Mouse (Mus musculus): ENCODE measurements at regions not wholly inside any gene's neighbourhood (a gene's known extent, or its start where the extent isn't known, plus 50 kb on each side); places are given as distances from the start of the nearest gene placed in this dataset.

DNA sequence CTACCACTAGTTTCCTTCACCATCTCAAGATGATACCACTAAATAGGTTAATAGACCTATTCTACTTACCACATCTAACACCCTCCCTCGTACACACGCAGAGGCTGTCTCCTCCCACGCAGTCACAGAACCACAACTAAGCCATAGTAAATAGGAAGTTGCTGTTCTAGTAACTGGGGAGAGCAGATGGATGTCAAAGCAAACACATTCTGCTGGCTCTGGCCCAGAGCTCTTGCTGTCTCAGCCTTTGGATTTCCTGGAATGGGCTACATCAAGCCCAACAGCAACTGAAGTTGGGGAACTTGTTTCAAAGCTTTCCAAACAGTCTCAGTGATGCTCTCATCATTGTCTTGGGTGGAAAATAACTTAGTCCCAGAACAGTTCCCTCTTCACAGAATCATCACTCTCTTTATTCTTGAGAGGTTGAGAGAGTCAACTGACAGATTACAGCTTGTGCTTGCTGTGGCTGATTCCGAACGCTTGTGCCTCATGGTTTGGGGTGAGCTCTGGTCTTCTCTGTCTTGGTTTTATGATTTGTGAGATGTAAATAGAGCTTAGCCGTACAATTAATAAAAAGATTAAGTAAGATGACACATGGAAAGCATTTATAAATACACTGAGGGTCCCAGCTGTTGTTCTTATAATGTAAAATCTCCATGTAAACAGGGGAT lies 538.5 kb upstream of the Klf4 start:
- no peak for DNase-seq (ENCODE audit: extremely low spot score)

- no peak for DNase-seq (ENCODE audit: extremely low spot score)
These were observed 536.6 kb upstream of the Klf4 start for GRCm38 (mm10) chr4:56068859-56069258.

DNA sequence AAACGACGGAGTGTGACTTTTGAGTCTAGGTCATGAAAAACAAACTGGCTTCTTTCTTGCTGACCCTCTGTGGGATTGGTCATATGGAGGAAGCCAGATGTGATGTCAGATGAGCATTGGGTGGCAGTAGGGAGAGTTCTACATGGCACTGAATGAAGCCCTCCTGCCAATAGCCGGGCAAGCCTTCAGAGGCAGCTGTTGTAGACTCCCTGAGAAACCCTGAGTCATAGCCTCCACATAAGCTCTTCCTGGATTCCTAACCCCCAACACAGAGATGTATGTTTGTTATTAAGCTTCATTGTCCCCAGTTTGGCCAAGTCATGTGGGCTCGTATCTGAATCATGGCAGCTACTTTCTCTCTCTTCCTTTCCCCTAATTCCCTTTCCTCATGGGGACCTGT lies 532.4 kb upstream of the Klf4 start:
- DNase-seq (ENCODE audit: extremely low spot score): no peak

DNA sequence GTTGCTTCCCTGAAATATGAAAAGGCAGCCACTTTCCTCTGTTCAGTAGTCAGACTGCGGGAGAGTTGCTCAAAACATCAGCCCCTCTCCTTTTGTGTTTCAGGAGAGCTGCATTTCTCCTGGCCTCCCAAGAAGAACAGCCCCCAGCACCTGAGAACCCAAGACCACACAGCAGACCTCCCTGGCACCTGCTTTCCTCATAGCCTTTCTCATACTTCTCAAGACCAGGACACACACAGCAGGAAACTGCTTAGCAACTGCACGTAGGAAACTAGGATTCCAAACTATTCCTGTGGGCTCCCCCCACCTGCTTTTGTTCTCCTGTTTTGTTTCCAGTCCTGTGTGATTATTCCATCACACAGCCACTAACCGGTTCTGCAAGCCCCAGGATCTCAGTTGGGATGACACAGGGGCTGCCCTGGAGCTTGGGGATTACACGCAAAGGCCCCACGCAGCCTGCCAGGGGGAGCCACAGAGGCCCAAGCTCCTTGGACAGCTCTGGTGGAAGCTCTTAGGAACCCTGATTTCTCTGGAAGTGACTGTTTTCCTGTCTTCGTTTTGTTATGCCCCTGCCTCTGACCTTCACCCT lies 519.6 kb upstream of the Klf4 start:
- DNase-seq (ENCODE audit: extremely low spot score): peak; percentile 15

GRCm38 (mm10) chr4:56039327-56039726 lies 507.1 kb upstream of the Klf4 start:
- DNase-seq (ENCODE audit: extremely low spot score): no peak

DNA sequence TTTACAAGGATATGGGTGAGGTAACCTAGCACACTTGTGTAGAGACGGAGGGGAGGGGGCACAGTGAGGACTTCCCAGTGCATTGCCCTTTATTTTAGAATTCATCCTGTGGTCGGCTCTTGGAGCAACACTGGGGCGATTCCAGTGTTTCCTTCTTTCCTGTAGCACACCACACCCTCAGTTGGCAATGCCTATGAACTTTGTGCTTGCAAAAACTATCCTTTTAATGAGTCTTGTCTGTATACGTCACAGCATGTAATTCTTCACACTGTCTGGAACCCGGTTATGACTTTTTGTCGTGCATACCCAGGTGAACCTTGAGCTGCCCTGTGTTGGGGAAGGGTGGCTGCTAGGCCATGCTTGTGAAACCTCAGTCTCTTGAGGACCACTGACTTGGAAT lies 504.1 kb upstream of the Klf4 start:
- no peak for DNase-seq (ENCODE audit: extremely low spot score)

DNA sequence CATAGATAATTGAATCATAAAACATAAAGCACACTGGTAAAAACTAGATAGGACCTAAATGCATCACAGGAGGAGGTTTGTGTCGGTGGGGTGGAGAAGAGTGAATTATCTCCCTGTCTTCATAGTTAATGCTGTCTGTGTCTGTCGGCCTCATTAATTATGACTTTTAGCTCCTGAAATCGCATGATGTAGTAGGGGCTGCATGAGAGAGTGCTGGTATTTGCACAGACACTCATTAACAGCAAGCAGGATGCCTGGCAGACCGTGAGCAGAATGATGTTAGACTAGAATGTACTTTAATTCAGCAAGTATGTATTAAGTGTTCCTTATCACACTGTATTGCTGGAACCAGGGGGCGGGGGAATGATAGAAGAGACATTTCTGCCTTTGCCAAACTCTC lies 503.3 kb upstream of the Klf4 start:
- DNase-seq (ENCODE audit: extremely low spot score): no peak

- DNase-seq (ENCODE audit: extremely low spot score): no peak
These were observed 496.2 kb upstream of the Klf4 start for GRCm38 (mm10) chr4:56028441-56028840.

- no peak for DNase-seq (ENCODE audit: extremely low spot score)
These were observed 495.0 kb upstream of the Klf4 start for GRCm38 (mm10) chr4:56027258-56027657.

DNA sequence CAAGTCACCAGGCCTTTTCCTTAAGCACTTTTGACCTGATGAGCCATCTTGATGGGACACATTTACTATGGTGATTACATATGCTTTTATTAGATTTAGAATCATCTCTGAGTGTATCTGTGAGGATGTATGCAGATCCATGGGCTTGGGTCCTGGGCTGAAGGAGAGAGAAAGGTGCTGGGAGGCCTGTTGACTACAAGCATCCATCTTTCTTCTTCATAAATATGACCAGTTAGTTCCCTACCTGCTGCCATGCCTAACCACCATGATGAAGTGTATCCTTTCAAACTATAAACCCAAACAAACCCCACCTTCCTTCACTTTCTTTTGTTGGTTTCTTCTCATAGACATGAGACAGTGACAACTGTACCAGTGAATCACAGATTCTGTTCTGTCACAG lies 492.2 kb upstream of the Klf4 start:
- no peak for DNase-seq (ENCODE audit: extremely low spot score)

GRCm38 (mm10) chr4:56018212-56018611 lies 485.9 kb upstream of the Klf4 start:
- DNase-seq (ENCODE audit: extremely low spot score): no peak

DNA sequence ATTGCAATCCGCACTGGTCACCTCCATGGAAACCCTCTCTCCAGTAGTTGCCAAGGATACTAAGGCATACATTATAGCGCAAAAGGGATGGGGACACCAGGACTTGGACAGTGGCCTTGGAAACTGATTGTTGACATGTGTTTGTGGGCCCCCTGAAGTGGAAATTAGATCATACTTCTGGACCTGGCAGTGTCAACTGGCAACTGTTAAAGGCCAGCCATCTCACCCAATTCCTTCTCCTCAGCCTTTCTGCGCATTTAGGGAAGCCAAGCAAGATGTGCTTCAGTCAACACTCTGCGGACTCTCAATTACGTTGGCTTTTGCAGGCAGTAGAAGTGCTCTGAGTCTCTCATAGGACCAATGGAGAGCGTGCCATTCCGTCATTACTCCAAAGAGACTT lies 483.2 kb upstream of the Klf4 start:
- no peak for DNase-seq (ENCODE audit: extremely low spot score)

DNA sequence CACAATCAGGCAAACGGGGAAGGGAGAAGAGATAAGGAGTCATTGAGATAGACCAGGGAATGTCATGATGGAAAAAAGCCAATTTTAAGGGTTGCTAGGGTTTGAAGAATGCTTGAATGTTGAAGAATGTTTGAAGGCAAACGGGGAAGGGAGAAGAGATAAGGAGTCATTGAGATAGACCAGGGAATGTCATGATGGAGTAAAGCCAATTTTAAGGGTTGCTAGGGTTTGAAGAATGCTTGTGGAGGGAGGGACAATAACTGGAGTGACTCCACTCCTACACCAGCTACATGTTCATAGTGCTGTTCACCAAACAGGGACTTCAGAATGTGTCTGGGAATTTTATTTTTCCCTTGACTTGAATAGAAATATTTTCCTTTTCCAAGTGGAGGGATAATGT lies 476.0 kb upstream of the Klf4 start:
- no peak for DNase-seq (ENCODE audit: extremely low spot score)

DNA sequence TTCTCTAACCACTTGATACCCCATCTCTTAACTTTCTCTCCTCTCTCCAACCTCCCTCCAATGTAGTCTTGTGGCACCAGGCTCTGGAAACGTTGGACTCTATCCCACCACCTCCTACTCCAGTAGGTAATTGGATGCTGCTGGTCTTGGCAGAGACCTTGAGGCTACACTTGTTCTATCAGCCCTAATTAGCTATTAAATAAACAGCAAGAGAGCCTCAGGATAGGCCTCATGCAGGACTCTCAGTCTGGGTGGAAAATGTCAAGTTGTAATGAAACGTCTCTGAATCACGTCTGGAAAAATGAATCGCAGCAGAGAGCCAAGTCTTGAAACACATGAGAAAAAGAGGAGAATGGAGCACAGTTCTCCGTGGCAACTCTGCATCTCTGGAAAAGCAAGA lies 472.0 kb upstream of the Klf4 start:
- no peak for DNase-seq (ENCODE audit: extremely low spot score)

DNA sequence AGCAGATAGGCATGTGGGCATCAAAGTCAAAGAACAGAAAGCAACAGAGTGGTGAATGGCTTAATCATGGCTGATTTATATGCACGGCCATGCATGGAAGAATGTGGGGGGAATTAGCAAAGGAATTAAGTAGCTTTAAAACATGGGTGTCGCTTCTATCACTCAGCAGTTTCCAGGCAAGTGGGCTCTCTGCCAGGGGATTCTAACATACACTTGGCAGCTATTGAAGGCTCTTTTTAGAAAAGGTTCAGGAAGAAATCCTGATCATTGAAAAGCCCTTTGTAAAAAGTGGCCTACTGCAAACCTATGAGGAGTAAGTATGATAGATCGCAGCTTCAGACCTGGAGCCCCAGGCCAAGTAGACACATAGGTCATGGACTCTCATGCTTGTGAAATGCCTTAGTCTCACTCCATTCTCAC lies 469.1 kb upstream of the Klf4 start:
- no peak for DNase-seq (ENCODE audit: extremely low spot score)

- DNase-seq (ENCODE audit: extremely low spot score): no peak
These were observed 451.8 kb upstream of the Klf4 start for GRCm38 (mm10) chr4:55984026-55984425.

- DNase-seq (ENCODE audit: extremely low spot score): no peak
These were observed 446.3 kb upstream of the Klf4 start for GRCm38 (mm10) chr4:55978539-55978938.

DNA sequence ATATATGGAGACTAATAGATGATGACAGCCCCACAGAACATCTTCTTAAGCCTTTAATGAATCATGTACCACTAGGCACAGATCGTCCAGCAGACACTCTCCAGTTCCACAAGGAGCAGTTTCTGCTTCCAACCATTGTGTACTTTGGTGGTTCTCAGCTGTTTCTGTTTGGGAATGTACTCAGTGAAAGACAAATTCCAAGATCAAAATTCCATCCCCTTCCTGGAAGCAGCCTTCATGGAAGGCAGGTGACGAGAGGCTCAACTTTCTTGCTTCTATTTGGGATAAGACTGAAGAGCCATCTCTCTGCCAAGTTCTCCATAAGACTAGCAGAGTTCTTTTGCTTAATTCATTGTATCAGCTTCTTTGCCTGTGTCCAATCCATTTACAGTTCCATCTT lies 444.0 kb upstream of the Klf4 start:
- DNase-seq (ENCODE audit: extremely low spot score): no peak

GRCm38 (mm10) chr4:55973706-55974105 lies 441.4 kb upstream of the Klf4 start:
- DNase-seq (ENCODE audit: extremely low spot score): no peak

DNA sequence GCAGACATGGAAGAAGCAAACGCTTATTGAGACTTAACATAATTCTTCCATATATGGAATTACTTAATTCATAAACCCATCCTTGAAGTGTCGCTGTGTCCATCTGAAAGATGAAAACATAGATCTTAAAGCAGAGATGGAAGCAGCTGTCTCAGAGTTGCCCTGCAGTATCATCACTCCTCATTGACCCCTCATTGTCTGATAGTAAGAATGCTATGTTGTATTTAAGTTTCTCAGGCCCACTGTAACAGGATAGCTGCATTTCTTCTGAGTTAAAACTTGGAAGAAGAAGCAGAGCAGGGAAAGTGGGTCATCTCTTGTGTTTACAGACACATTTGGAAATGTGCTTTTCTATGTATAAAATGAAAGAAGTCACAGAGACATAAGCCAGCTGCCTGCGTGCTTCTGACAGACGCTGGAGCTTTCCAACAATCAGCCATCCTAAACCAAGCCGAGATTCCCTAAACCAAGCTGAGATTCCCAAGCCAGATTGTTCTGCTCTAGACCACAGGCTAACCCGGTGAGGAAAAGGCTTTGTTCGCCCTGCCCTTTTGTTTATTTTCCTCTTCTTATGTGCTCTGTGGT lies 440.1 kb upstream of the Klf4 start:
- no peak for DNase-seq (ENCODE audit: extremely low spot score)

GRCm38 (mm10) chr4:55960063-55960462 lies 427.8 kb upstream of the Klf4 start:
- DNase-seq (ENCODE audit: extremely low spot score): no peak

- DNase-seq (ENCODE audit: extremely low spot score): no peak
These were observed 421.4 kb upstream of the Klf4 start for GRCm38 (mm10) chr4:55953701-55954100.

- no peak for DNase-seq (ENCODE audit: extremely low spot score)
These were observed 420.0 kb upstream of the Klf4 start for GRCm38 (mm10) chr4:55952220-55952619.

GRCm38 (mm10) chr4:55941423-55941822 lies 409.2 kb upstream of the Klf4 start:
- no peak for DNase-seq (ENCODE audit: extremely low spot score)
